Mouse (Mus musculus): ENCODE measurements at regions not wholly inside any gene's neighbourhood (a gene's known extent, or its start where the extent isn't known, plus 50 kb on each side); places are given as distances from the start of the nearest gene placed in this dataset.

DNA sequence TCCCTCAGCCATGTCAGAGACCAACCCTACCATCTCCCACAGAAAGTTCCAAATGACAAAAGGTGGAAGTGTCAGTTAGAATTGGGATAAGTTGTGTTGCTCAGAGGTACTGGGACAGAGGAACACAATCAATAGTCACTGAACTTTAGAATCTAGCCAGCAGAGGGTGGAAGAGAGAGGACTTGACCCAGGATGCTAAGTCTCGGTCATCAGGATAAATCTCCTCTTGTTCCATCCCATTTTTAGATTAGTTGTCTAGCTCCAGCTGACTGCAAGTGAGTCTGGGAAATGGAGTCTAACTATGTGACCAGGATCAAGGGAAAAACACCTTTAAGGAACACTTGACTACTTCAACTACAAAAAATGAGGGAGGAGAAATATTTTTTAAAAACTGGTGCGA, 91.5 kb downstream of the Fam84b start:
- no peak for DNase-seq (ENCODE audit: low read depth)

DNA sequence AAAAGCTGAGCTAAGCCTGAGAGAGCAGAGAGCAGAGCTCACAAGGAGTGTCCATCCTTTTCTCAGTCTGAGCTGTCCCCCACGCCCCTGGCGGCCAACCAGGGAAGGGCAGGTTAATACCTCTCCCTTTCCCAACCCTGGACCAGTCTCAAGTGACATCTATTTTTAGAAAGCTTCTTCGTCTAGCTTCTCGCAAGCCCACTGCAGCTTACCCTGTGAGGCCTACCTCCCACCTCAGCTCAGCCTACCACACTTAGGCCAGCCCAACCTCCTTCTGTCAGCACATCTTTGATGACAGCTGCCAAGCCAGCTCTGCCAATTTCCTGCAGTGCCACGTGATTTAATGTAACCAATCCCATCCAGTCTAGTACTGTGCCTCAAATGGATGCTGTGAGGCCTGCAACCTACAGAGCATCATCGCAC, 93.6 kb downstream of the Fam84b start:
- no peak for DNase-seq (ENCODE audit: low read depth)

DNA sequence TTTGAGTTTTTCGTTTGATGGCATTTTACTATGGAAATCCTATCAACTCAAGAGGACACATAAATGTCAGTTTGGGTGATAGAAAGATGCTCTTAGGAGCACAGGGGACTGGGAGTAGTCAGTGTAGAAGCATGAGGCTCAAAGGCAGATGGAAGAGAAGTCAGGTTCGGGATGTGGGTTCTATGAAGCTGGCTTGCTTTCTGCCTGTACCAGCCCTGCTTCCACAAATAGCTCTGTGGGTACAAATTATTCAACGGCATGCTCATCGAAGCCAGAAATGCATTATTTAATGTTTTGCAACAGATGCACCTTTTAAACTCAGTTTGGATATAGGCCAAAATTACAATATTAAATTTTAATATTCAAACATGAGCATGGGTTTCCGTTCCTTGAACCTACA, 99.3 kb downstream of the Fam84b start:
- DNase-seq (ENCODE audit: low read depth), result no peak

DNA sequence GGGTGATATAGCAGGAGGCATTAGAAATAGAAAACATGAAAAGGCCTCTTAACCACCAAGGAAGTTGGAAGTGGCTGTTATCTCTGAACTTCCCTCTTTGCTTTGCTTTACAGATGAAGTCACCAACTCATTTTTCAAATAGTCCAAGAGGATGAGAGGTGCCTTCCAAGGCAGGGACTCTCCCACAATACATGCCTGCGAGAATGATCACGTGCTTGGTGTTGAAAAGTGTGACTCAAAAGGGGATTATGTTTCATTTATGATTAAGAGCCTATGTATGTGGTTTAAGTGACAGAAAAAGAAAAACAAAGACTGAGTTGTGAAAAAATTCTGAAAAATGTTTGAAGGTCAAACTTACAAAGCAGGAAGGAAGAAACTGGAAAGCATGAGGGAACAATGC, 114.0 kb downstream of the Fam84b start:
- no peak for DNase-seq (ENCODE audit: low read depth)

DNA sequence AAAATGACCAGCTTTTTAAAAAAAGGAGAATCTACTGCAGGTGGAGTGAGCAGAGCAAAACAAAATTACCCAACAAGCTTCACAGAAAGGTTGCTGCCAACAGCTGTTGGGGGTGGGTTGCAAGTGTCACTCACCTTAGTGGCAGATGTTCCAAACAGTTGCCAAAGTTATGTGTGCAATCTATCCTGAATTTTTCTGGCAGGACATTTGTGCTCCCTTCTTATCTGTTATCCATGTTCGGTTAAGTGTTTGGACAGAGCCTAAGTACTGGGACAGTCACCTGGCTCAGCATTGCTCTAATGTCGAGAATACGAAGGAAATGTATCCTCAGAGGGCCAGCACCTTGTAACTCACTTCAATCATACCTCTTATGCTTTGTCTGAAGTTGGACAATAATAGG, 115.3 kb downstream of the Fam84b start:
- DNase-seq (ENCODE audit: low read depth), result no peak

DNA sequence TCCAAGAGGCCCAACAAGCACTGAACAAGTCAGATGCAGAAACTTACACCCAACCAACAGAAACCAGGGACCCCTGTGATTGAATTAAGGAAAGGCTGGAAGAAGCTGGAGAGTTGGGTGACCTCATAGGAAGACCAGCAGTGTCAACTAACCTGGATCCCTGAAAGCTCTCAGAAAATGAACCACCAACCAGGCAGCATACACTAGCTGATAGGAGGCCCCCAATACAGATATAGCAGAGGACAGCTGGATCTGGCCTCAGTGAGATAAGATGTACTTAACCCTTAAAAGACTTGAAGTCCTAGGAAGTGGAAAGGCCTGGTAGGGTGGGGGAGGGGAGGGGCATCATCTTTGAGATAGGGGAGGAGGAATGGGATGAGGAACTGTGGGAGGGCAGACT, 121.2 kb downstream of the Fam84b start:
- DNase-seq (ENCODE audit: low read depth), result no peak

DNA sequence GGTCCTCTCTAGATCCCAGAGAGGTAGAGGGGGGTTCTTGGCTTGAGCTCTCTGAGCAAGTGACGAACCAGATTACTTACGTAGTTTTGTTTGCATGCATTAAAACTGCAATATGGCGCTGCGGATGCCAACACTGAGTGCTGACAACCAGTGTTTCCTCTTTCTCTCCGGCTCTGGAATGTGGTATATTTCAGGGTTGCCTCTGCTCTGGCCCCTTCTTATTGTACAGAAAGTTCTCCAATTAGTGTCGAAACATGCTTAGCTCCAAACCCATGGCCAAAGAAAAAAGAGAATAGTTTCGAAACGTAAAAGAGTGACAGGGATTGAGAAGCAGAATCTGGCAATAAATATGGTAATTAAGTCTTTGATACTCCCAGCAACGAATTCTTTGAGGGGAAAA, 124.8 kb downstream of the Fam84b start:
- no peak for DNase-seq (ENCODE audit: low read depth)

DNA sequence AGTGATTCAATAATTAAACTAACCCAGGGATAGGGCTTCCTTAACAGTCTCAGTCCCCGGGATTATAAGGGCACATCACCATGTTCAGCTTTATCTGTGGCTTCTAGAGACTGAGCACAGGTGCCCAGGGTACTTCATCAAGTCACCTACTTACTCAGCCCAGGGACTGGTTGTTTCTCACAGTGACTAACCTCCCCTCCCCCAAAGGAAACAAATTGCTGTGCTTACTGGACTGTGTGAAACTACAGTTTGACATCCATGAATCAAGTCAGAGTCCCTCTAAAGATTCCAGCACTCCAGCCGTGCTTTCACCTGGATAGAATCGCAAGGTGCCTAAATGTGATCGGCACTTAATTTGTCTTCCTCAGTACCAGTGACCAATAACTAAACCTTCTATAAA, 125.2 kb downstream of the Fam84b start:
- DNase-seq (ENCODE audit: low read depth), result no peak

DNA sequence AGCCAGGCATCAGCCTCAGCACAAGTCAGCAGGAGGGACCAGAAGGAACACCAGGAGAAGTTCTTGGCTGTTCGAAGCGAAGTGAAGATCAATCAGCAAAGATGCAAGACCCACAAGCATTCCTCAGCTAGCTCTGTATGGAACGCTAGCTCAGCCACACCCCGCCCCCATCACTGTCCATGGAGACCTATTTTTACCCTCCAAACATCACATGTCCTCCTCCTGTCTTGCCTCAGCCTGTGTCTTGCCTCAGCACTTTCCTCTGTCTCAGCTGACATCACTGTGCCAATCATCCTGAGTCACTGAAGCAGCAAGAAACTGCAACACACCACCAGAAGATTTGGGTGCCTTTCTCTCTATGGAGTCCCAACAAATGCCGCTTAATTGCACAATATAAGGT, 134.2 kb downstream of the Fam84b start:
- no peak for DNase-seq (ENCODE audit: low read depth)

DNA sequence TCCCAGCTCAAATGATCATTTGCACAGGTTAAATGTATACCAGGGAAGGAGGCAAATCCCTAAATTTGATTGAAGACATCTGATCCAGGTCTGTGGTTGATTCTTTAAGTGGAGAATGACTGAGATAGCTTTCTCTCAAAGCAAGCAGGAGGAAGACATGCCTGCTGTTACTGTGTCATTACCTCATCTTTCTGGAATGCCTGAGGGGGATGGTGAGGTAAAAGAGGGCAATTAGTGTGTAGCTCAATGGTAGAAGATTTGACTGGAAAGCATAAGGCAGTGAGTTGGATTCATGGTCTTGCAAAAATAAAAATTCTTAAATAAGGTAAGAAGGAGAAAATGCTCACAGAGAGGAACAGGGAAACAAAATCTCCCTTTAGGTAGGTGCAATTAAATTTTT, 144.9 kb downstream of the Fam84b start:
- no peak for DNase-seq (ENCODE audit: low read depth)

DNA sequence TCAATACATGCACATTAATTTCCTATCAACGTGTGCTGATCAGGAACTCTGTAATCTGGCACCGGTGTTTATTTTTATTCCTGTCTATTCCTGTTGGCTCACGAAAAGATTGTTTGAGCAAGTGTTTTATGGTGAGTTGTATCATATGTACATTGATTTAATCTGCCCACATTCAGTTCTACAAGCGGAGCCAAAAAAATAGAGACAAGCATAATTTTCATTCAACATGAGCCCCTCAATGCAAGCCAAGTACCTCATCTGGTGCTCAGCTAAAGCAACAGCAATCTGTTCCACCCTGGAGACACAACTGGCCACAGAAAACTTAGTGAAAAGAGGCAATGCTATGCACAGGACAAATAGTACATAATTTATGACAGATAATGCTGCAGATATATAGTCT, 147.6 kb downstream of the Fam84b start:
- DNase-seq (ENCODE audit: low read depth), result no peak

DNA sequence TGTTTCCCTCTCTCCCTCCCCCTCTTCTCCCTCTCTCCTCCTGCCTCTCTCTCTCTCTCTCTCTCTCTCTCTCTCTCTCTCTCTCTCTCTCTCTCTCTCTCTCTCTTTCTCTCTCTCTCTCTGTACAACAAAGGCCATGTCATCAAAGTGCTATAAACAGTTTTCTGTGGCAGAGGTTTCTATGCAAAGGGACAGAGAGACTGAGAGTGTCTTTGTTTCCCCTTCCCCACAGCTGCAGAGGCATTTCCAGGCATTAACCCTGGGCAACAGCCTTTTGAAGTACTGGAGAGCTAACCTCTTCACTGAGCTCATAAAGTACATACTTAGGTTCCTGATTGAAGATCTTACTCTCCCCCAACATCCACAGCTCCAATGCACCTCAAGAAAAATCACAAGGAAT, 152.3 kb downstream of the Fam84b start:
- DNase-seq (ENCODE audit: low read depth), result no peak

DNA sequence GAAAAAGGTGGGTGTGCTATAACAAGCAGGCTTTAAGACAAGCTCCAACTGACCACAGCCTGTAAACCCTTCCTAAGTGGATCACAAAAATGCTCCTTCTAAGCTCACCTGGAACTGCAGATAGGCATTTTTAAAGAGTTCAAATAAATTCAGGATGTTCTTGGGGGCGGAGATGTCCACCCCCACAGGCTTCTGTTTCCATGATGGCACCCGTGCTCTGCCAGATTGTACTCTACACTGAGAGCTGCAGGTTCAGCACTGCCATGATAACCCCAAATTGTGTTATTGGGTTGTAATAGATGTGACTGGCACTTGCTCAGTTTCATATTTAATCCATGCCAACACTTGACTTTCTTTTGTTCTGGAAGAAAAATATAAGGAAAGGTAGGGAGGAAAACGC, 158.8 kb downstream of the Fam84b start:
- no peak for DNase-seq (ENCODE audit: low read depth)

DNA sequence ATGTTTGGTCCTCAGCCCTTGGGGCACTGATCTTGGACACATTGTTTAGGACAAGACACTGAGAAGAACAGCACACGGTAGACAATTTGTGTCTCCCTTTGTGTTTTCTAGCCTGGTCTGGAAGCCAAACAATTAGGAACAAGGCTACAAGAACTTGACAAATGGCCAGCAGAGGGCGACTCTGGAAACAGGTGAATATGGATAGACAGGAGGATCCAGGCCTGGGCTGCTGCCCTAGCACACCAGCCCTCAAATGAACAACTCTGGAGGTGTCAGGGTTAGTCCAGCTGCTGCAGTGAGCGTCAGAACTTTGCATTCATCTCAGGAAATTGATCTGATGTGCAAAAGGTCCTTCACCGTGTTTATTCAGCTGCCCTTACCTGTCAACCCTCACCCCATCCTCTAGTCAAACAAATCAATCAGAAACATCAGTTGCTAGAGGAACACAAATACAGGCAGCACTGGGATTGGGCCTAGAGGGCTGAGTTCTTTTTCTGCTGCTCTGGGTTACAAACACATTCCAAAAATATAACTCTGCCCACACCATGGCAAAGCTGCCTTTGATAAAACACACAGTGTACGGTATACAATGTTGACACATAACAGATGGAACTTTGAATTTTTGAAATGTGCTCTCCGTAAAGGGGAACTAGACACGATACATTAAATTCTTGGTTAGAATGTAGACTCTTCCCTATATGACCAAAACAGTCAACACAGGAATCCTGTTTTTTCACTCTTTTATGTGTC, 159.7 kb downstream of the Fam84b start:
- DNase-seq (ENCODE audit: low read depth), result peak; percentile 9

DNA sequence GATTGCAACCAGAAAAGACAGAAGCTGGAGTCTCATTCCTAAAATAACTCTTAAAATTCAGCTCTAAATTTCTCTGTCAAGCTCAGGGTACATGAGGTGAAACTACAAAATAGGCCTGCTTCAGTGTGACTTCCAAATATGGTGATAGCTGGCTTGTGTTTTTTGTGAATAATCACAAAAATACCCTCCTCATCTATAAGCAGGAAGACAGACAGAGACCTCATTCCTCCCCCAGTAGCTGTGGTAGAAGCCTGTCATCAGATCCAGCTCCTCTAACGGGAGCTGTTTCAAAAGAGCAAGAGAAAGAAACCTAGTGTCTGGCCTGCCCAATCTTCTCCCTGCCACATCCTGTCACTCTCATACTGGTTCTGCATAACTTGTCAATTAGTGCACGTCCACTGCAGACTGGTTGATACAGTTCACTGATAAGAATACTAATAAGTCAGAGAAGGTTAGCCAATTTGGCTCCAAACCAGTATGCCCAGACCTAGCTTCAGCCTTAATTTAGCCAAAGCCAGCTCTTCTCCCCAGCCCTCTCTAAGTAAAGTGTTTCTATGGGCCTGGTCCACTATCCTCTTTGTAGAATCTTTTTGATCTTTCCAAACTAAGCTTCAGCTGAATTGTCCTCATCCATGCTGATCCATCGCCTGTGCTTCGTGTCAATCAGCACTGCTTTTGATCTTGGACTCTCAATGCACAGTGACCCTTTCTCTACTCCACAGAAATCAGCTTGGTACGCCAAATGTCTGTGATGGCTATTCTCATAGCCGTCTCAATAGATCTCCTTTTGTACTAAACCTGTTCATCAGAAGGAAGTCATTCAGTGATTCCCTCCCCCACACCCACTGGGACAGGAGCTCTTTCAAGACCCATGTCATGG, 160.6 kb downstream of the Fam84b start:
- DNase-seq (ENCODE audit: low read depth), result no peak

DNA sequence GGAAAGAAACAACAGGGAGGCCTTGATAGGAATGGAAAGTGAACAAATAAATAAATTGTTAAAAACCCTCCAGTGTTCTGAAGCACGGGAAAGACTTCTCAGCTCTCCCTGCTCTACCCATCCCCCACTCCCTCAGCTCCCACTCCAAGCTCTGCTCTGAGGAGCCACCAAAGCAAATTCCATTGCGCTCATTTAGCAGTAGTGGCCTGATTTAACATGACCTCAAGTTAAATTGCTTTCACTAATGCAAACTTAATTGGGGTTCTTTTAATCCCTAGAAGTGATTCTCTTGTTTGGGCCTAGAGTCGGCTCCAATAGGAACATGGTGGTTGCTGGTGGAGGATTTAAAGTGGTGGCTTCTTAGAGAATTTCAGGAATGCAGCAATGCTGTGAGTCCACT, 161.4 kb downstream of the Fam84b start:
- no peak for DNase-seq (ENCODE audit: low read depth)

DNA sequence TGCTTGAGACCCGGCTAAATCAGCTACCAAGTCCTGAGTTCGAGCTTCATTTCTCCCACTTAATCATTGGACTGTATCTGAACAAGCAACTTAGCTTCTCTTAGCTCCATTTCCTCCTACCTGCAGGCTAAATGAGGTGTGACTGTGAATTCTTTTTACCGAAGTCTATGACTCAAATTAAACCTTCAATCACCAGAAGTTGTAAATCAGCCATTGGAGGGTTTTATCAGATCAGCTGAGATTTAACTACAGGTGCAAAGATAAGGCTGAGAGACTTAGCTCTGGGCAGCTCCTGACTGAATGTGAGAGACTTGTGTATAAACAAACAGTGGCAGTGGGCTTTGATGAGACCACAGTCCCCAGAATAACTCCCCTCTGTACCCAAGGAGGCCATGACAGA, 176.2 kb downstream of the Fam84b start:
- DNase-seq (ENCODE audit: low read depth), result no peak

DNA sequence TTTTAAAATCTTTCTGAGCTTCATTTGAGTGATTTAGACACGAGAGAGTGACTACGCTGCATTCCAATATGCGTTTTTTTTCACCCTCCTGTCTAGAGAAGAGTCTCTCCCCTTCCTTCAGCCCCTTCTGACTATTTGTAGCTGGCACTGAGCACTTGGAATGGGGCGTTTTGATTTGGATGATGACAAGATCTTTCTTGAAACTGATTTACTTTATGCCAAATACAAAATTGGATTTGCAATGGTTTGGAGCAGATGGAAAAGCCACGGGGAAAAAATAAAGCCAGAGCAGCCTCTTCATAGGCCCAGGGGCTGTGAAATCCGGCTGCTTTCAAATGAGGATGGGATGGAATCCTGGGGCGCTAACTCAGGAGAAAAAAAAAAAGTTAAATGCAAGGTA, 196.0 kb downstream of the Fam84b start:
- DNase-seq (ENCODE audit: low read depth), result no peak

DNA sequence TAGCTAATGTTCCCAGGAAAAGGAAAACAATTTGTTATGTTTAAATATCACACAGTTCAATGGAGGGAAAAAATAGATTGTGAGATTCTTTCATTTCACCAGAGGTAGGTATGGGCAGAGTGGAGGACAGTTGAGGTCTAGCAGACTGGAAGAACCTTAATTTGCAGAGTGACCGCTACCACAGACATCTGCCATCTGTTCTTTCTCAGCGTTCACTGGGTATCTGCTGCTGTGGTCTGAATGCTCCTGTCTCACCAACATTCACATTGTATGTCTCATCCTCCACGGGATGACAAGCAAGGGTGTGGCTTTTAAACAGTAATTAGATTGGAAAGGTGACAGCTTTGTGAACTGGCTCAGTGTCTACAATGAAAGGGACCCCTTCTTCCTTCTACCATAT, 198.5 kb downstream of the Fam84b start:
- no peak for DNase-seq (ENCODE audit: low read depth)

DNA sequence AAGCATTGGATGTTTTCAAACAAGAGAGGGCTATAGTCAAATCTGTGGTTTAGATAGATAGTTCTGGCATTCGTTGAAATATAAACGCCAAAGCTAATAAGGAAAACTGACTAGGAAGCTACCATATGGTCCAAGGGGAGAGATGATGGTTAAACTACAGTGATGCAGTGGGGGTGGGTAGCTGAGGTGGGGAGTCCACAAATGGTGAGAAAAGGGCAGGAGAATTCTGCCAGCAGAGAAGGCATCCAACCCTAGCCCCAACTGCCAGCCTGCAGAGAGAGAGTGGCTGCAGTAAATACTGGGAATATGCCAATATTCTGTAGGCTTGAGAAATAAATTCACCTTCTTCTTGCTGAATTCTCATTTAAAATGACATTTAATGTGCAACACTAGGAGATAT, 204.3 kb downstream of the Fam84b start:
- no peak for DNase-seq (ENCODE audit: low read depth)

DNA sequence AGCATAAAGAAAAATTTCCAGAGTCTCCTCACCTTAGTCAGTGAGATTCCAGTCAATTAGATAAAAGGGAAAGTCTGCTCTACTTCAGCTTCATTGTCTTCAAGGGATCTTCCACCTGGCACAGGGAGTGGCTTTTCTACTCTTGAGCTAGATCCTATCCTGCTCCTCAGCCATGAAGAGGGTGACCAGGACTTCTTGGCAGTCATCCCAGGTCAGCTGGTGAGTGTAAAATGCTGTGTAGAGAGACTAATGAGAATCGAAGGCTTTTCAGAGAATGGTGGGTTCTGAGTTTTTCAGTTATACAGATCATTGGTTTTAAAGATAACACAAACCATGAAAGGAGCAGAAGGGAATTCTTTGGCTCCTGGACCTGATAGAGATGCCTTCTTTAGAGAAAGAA, 211.8 kb downstream of the Fam84b start:
- DNase-seq (ENCODE audit: low read depth), result no peak

DNA sequence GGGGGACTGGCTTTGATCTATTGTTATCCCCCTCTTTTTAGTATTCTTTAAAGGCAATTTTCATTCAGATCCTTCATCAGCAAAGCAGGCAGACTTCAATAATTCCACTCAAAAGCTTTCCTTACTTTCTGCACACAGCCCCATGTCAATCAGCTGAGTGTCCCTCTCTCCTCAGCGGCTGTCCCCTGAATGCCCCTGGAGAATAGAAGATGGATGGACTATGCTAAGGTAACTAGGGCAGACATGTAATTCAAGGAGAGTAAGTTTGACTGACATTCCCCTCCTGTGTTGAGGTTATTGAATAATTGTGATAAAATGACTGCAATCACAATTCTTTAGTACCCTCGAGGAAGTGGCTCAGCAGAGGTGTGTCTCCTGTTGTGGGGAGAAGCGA, 220.1 kb downstream of the Fam84b start:
- no peak for DNase-seq (ENCODE audit: low read depth)

DNA sequence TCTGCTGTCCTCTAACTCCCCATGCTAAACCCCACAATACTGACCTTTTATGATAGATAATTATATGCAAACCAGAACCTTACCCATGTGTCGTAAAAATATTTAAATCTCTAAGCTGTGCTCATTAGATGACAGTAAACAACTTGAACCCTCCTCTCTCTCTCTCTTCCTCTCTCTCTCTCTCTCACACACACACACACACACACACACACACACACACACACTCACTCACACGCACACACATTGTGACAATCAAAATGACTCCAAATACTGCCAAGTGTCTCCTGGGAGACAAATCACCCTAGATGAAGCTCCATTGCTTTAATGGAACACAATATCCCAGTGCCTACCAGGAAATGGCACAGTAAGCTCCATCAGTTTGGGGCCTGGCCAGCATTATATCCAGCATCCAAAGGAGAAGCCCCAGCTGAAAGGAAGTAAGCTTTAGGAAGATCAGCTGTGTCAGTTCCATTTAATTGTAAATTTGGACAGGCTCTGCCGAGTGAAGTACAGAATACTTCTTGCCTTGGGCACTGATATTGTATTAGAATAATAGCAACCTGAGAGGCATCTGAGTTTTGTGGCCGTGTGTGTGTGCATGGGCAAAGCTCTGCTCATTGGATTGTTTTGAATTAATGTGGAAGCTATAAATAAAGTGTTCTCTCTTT, 220.7 kb downstream of the Fam84b start:
- DNase-seq (ENCODE audit: low read depth), result no peak

Measured in c-Kit-positive CD71-positive TER-119-negative erythroid progenitor cells, embryonic 14.5 days (primary cell).